Mouse (Mus musculus) frontal cortex, adult (tissue): ENCODE data around the gene Bckdhb.
A peak's percentile ranks its signal among the peaks of the same experiment; 100 is the strongest.
"Not testable (repeated sequence)": the region's sequence is repeated elsewhere in the genome, so short reads cannot be mapped to it uniquely, and the experiment has no call there.

Experiments used
- ATAC-seq: cut with Nextera tagmentation; 2 replicates; pipeline ENCODE4 v1.9.2; 2017; ENCODE audit warnings: mild to moderate bottlenecking, moderate library complexity, mixed read lengths; ENCODE audit not compliant: low TSS enrichment

Gene Bckdhb

DNA sequence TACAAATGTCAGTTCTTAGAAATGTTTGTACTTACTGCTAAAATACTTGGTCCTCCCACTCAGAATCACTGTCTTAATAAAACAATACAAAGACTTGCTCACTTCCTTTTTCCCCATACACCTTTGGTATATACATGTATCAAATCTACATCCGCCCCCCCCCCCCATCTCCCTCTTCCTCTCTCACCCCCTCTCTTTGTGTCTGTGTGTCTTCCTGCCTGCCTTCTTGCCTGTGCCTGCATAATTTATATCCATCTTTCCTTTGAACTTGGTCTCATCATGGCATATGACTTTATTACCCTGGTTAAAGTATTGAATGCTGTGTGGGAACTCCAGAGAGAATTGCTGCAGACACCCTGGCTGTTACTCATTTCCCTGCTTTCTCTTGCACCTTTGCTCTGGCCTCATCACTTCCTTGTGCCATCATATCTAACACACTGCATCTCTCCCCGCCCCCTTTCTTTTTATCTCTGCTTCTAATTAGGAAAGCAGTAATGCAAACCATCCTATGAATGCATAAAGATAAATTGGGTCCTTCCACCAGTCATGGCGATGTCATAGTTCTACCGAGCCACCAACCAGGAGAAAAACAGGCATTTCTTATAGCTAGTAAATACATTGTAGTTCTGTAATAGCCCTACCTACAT, 116.8 kb downstream of the Bckdhb start:
- ATAC-seq = no peak

DNA sequence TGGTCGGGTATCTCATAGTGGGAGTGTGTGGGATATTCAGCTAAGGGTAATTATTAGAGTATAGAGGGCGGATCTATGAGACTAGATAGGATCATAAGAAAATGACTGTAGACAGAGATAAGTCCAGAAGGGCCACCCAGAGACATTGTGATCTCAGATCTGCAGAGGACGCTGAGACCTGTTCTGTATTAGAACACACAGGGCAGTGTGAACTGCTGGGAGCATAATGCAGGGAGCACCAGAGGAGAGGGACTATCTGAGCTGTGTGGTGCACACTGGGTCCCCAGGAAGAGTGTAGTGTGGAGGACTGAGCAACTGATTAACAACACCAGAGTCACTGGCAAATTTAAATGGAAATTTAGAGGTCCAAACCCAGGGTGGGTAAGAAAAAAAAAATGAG, 117.6 kb downstream of the Bckdhb start:
- ATAC-seq = no peak

DNA sequence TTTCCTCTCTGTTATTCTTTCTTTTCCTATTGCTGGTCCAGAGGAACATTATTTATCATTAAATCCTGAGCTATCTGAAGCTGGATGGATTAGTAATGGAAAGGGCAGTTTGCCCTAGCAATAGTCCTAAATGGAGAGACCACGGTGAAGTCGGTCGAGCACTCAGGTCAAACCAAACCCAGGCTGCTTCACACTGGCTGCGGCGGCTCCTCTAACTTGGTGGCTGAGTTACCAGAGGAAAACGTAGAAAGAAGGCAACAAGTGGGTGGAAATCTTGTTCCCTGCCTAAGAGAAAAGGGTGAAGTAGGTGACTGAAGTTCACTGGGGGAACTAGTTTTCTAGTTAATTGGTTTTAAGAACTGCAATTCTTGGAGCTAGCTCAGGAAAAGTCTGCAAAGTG, 119.2 kb downstream of the Bckdhb start:
- no peak for ATAC-seq

DNA sequence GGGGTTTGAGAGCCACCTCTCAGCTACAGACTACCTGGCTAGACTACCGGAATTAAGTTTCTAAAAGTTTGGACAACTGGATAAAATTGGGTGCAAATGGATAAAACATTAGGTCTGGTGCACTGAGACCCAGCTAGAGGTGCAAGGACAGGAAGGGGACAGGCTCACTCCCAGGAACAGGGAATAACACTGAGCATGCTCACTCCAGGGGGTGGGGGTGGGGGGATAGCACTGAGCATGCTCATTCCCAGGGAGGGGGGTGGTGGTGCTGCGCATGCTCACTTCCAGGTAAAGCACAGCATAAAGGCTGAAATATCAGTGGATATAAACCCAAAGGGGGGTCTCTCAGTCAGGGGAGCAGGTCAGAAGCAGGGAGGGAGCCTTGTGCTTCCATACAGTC, 120.7 kb downstream of the Bckdhb start:
- no peak for ATAC-seq

DNA sequence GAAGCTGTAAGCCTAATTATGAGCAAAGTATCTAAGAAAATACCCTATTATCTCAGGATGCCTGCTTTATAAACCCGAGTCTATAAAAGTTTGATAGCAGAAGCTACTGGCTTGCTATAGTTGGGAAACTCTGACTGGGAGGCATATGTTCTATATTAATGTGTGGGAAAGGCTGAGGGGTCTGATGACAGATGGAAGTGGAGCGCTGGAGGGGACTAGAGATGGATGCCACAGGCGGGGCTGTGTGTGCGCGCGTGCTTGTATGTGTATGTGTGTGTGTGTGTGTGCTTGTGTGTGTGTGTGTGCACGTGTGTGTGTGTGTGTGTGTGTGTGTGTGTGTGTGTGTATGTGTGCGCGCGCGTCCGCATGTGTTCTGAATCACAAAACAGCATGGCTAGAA, 121.4 kb downstream of the Bckdhb start:
- ATAC-seq = no peak

DNA sequence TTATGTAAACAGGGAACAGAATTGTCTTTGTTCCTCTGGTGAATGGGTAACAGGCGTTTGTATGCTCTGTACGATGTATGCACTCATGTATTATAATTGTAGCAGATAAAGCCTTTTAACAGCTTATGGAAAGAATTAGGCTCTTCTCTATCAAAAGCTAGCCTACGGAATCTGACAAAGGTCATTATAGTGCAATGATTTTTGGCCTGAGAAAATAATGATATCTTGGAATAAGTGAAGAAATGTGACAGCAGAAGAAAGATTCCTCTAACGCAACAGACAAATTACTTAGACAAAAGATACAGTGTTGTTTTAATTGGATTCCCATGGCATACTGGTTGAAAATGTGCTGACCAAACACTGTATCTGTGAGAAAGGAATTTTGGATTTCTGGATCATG, 122.0 kb downstream of the Bckdhb start:
- ATAC-seq = no peak

DNA sequence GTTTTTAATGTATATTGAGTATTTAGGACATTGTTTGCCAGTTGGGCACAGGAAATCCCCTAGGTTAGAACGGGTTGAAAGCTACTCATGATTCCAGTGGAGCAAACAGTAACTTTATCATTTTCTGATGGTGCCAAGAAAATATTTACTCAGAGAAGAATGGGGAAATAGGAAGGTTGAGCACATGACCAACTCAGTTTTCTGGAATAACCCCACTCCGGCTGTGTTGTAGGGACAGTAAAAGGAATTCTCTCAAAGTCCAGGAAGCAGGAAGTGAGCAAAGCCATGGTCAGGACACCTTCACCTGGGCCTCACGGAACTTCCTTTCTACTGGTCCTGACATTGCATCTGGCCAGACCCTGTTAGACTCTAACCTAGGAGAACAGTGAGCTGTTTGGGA, 122.5 kb downstream of the Bckdhb start:
- no peak for ATAC-seq

DNA sequence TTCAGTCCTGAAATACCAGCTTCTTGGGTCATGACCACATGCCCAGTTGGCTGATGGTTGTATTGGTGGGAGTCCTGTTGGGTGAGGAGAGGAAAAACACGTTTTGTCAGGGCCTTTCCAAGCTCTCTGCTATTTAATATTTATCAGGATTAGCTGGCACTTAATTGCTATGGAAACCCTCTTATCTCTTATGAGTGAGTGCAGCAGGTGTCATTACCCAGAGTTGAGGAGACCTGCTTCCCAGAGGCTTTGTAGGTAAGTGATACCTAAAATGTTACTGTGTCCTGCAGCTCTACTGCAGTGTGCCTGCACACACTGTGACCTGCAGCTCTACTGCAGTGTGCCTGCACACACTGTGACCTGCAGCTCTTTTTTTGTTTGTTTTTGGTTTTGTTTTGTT, 124.2 kb downstream of the Bckdhb start:
- no peak for ATAC-seq

DNA sequence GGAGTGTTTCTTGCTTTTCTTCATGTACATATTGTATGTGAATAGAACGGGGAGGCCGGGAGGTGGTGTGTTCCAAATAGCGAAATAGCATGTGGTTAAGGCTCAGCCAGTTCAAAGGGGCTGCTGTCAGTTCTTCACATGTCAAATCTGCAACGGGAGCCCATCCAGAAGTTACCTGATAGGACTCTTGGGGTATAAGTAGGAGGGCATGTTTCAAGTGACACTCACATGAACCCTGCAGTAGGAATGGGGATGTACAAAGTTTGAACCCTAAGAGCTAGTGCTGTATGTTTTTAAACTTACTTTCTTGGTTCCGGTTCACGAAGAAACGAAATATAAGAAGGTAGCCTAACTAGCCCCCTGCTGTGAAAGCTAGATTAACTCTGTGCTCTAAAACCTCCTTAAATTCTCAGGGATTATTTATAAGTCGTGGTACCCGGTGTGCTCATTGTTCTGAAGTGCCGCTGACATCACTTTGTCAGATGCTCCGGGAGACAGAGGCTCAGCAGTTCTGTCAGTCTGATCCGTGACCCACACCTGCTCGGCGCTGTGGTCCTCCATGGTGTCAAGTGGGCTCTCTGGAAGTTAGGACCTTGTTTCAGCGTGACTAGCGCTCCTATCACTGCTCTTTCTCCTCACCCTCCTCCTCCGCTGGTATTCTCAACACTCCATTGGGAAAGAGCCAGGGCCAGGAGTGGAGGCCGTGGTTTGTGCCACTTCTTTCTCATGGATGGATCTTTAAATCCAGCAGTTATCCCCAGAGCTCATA, 126.1 kb downstream of the Bckdhb start:
- no peak for ATAC-seq

DNA sequence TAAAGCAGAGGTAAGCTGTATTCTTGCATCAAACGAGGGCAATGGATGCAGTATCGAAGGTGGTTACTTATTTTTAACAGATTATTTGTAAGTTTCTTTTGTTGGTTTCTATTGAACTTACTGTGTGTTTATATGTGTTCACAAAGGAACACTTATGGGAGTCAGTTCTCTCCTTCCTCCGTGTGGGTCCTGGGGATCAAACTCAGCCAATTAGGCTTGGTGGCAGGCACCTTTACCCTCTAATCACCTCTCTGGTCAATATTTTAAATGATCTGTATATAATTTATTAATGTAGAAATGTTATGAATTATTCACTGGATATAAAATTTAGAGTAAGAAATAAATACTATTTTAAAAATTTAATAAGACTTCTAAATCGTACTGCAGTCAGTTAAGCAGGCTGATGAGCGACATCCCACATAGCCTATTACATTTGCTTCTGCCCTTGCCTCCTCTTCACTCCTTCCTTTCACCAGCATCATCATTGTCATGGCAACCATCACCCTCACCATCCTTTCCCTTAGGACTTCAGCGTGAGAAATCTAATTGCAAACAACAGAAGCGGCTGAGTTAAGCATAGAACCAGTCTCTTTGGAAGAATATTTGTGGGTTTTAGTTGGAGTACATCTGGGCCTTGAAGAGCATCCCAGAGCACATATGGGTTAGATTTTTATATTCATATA, 130.3 kb downstream of the Bckdhb start:
- peak; percentile 44; the same call in 1 of the 2 replicates for ATAC-seq

DNA sequence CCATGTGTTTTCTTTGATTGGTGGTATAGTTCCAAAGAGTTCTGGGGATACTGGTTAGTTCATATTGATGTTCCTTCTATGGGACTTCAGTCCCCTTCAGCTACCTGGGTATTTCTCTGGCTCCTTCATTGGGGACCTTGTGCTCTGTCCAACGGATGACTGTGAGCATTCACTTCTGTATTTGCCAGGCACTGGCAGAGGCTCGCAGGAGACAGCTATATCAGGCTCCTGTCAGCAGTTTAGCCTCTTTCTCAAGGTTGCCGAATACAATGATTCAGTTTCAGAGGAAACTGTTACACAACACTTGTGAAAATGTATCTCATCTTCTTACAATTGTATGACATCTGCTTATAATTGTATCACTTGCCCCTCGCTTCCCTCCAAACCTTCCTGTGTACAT, 135.8 kb downstream of the Bckdhb start:
- not testable (repeated sequence) for ATAC-seq

DNA sequence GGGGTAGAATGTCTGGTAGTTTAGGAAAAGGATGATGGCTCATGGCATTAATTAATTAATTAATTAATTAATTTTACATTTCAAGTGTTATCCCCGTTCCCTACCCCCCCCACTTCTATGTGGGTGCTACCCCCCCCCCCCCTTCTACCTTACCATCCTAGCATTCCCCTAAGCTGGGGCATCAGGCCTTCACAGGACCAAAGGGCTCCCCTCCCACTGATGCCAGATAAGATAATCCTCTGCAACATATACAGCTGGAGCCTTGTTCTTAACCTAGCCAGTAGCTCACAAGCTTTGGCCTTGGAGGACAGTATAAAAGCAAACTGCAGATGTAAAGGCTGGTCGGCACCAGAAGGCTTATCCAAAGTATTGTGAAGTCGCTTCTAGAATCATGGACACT, 138.7 kb downstream of the Bckdhb start:
- no peak for ATAC-seq

DNA sequence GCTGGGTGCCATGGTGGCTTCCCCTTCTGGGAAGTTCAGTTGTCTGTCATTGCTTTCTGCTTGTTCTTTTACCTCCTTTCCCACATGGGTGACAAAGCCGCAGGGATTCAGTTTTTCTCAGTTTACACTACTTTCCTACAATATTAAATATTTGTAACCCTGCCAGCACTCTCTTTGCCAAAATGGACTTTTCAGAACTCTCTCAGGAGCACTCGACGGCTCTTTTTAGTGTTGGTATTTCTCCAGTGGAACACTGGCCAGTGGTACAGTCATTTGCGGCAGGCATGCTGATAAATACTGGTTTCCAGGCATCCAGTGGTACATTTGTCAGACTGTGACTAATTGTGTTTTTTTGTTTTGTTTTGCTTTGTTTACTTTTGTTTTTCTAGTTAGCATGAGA, 139.2 kb downstream of the Bckdhb start:
- no peak for ATAC-seq

DNA sequence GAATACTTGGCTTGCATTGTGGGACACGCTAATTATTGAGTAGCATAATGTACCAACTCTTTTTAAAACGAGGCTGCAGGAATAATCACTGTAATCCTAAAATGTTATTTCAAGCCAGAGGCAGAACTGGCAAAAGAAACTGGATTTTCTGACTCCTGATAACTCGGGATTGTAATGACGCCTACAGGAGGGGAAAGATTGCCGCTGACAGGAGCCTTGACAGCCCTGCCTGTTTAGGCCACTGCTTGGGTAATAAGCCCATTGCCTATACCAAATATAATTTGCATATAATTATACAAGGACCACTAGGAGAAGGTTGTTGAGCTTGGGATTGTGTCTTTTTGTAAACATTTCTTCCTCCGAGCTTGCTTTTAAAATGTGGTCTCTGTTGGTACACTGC, 145.3 kb downstream of the Bckdhb start:
- ATAC-seq = no peak

DNA sequence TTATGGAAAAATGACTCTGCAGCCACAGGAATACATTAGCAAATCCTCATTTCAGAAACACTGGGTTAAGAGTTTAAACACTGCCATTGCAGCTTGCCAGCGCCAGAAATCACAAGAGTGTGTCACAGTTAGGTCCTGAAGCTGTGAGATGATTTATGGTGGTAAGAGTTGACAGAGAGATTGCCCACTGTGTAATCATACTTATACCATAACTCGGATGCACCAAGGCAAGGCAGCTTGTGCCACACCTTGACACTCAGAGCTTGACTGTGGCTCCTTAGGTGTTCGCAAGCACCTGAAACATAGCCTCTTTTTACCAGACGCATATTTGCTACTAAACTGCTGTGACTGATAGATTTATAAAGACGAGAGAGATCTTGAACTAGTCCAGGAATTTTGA, 145.8 kb downstream of the Bckdhb start:
- ATAC-seq = no peak

DNA sequence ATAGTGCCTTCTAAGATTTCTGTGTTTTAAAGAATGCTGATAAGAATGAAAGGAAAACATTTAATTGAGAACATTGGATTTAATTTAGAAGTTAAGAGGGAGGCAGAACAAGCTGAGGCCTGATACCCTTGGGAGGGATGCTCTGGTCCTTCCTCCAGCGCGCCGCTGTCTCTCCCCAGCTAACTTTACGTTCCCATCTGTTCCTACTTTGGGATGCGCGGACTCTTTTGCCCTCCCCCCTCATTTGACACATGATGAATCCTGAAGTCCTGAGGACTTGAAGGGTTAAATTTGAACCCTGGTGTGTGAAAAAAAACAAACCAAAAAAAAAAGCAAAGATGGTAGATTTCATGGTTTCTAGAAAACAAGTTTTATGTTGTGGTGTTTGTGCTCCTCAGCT, 147.6 kb downstream of the Bckdhb start:
- ATAC-seq = no peak

DNA sequence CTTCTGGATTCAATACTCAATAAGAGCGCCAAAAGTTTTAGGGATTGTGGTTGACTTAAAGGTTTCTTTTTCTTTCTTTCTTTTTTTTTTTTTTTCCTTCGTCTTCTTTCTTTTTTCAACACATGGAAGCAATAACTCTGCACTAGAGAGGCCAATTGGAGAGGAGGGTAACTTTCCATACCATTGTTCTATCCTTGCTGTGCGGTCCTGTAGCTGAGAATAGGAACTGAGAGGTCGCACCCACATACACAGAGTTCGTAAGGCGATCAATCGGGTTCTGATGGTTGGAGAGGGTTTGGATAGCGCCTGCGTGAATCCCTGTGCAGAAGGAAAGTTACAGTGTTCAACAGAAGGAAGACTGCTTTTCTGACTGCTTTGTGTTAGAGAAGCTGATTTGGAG, 148.3 kb downstream of the Bckdhb start:
- no peak for ATAC-seq

DNA sequence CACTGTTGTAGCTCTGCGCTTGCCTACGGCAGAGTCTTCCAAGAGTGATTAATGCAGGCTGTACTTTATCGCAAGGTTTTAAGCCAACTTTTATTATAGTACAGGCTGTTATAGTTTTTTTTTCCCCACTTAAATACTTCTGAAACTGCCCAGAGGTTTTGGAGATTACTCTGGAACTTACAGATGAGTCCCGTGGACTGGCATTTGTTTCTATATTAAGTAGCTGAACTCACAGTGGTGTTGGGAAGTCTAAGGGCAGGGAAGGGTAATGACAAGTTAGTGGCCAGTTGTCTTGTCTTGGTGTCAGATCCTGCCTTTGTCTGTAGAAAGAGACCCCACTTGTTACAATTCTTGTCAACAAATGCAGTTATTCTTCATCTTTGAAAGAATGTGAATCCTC, 158.6 kb downstream of the Bckdhb start:
- peak; percentile 80 for ATAC-seq

DNA sequence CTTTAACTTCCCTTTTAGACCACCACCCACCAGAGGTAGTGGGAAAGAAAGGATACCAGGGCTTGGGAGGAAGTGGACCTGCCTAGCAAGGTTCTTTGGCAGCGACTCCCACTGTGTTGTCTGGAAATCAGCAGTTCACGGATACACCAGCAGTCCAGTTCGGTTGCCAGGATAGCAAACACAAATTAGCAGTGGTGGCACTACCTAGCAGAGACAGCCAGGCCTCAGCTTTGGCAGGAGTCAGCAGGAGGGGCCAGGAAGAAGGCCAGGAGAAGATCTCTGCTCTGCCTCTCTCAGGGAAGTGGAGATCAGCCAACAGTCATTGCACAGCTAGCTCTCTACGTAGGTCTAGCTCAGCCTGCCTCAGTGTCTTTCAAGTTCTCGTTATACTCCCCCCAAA, 159.7 kb downstream of the Bckdhb start:
- no peak for ATAC-seq

DNA sequence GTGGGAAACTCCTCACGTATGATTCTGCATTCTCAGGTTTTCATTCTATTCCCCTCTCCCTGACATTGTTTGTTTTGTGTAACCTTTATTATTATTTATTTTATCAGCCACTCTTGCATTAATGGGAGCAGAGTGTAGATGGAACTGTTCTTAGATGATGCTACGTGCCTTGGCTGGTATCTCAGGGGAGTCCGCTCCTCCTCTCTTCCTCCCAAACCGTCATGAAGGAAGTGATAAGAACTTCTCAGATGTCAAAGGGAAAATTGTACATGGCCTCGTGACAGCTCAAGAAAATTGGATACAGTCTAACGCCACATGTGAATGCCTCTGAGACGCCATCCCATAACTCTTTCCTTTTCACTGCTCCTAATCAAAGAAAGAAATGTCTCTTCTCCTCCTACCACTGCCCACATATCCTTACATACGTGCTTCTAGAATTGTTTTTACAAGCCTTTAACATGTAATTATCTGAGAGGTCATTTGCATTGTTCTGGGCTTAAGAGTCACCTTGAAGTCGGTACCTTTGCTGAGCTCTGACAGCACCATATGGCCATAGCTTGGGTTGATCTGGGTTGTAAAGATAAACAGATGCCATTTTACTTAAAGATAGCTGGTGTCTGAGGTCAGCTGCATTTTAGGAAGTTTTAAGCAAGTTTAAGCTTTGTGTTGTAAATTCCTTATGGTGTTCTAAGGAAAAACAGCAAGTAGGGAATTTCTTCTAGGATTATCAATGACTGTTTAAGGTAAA, 165.5 kb downstream of the Bckdhb start:
- ATAC-seq = no peak

DNA sequence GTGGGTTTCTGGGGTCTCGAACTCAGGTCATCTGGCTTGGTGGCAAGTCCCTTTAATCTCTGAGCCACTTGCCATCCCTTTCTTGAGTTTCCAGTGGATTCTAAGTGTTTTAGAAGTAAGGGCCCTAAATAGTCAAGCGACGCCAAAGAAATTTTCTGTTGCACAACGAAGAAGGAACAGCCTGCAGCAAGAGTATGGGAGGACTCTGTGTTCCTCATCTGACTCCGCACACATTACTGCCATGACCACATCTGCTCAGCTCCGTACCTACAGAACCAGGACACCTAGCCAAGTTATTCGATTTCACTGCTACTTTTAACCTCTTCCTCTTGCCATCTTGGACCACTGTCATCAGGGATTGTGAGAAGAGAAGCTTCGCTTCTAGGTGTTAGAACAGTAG, 168.0 kb downstream of the Bckdhb start:
- ATAC-seq = no peak

DNA sequence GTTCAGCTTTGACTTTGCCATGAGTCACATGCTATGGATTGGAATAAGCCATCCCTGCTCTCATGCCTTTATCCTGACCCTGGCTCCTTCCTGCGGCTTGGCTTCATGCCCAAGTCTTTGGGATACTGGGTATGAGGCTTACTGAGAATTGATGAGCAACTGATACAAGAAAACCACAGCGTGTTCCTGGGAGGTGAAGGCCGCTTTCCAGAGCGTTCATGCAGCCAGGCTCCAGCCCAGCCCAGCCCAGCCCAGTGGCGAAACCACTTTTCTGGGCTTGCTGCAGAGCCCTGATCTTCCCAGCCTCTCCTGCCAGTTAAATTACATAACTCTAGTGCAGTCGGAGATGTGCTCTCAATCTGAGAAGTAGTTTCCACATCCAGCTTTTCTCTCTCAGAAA, 169.2 kb downstream of the Bckdhb start:
- peak; percentile 78 for ATAC-seq
